Mouse (Mus musculus) c-Kit-negative CD71-positive TER-119-positive erythroid progenitor cells, embryonic 14.5 days (primary cell): ENCODE data around the gene Oxct2a.

ENCODE experiments used
- DNase-seq: peaks from one replicate; pipeline ENCODE4 v3.0.0-alpha.2; 2013; ENCODE audit warnings: low read depth, low spot score

Oxct2a gene

GRCm38 (mm10) chr4:123280117-123280516, 43.3 kb downstream of the Oxct2a start:
- DNase-seq = no peak
